Mouse (Mus musculus): ENCODE measurements at regions not wholly inside any gene's neighbourhood (a gene's known extent, or its start where the extent isn't known, plus 50 kb on each side); places are given as distances from the start of the nearest gene placed in this dataset.

DNA sequence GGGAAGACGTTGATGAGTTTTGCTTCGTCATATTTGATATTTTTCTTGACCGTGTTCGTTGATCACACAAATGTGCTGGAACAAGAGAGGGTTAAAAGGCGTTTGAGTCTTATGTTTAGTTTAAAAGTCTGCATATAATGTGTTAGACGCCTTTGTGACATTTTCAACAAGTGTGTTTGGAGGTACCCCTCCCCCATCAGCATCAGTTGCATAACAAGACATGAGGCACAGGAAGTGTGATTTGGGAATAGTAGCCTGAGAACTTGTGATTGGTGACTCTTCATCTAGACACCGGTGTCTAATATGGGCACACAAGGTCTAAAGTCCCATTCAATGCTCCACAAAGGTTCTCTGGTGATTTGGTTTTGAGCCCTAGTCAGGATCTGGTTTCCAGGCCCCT is 76.1 kb upstream of the Arhgap21 start:
- no peak for DNase-seq (ENCODE audit: low spot score in 2 of 2)

DNA sequence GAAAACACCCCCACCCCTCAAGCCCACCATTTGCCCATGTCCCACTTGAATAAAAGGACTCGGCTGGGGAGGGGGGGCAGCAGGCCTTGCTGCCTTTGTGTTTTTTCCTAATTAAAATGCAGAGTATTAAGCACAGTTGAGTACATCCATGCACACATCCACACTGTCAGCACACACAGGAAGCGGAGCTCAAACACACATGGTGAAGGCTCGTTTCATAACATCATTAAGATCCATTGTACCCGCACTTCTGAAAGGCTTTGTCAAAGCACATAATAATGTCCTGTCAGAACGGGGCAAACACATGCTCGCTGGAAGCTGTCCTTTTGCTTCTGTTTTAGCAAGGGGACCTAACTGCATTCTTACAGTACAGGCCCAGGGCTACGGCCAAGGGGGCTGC is 75.3 kb upstream of the Arhgap21 start:
- DNase-seq (ENCODE audit: low spot score in 2 of 2) = no peak

- no peak for DNase-seq (ENCODE audit: low spot score in 2 of 2)
These were observed 74.6 kb upstream of the Arhgap21 start for GRCm38 (mm10) chr2:21043302-21043701.

- no peak for DNase-seq (ENCODE audit: low spot score in 2 of 2)
These were observed 68.9 kb upstream of the Arhgap21 start for GRCm38 (mm10) chr2:21037607-21038006.

- peak in 1 of 2 experiments; percentile 43 for DNase-seq (ENCODE audit: low spot score in 2 of 2)
These were observed 68.5 kb upstream of the Arhgap21 start for GRCm38 (mm10) chr2:21037181-21037580.

- no peak for DNase-seq (ENCODE audit: low spot score in 2 of 2)
These were observed 67.4 kb upstream of the Arhgap21 start for GRCm38 (mm10) chr2:21035884-21036648.

GRCm38 (mm10) chr2:21034651-21035050 is 66.0 kb upstream of the Arhgap21 start:
- no peak for DNase-seq (ENCODE audit: low spot score in 2 of 2)

DNA sequence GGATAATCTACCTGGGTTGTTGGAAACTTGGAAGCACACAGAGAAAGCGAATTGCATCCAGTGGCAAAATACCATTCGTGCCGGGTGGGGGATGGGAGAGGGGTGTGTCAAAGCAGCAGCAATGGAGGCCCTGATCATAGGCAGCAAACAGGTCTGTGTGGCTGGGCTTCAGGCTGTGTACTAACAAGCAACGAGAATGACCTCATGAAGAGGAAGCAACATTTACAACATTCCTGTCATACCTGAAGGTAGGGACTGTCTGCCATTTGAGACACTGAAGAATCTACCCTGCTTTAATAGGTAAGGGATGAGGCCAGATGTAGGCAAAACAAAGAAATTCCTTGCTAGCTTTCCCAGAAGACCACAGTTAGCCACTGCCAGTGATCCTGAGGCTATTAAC is 62.0 kb upstream of the Arhgap21 start:
- DNase-seq (ENCODE audit: low spot score in 2 of 2) = no peak

DNA sequence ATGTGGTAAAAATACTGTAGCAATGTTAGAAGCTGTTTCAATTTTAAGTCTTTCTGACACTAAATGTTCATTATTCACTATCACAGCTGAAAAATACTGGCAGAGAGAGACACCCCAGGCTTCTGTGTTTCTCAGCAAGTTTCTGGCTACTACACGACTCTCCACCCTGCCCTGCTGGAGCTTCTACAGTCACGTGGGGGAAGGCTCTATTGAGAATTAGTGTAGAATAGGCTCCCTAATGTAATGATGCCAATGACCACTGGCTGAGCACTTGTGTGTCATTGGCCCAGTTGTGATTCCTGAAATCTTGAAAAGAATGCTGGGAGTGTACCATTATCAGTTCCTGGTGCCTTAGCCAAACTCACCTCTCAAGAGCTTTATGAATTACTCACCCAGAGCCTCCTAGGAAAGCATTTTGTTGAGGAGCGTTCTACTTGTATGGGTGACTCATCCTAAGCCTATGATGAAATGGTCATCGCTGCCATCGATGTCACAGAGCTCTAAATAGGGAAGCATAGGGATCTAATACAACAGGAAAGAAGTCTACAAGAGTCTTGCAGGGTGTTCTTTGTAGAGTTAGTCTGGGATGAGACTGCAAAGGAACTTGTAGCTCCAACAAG is 60.8 kb upstream of the Arhgap21 start:
- DNase-seq (ENCODE audit: low spot score in 2 of 2) = no peak

DNA sequence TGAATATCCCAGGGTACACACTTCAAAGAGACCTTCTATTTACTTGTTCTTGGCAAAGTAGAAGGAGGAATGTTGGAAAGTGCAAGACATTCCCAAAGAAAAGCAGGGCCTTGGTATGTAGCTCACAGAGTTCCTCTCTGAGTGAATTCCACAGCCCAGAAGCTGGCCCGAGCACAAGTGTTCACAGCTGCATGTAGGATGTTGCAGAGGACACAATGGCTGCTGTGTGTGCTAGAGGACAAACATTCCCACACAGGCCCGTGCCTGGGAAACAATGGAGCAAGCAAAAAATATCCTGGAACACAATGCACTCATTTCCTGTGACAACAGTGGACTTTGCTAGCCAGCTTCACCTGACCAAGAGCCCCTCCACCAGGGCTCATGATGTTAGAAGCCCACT is 59.9 kb upstream of the Arhgap21 start:
- peak in 1 of 2 experiments; percentile 33 for DNase-seq (ENCODE audit: low spot score in 2 of 2)

GRCm38 (mm10) chr2:21018535-21018934 is 49.9 kb upstream of the Arhgap21 start:
- DNase-seq (ENCODE audit: low spot score in 2 of 2) = no peak

Measured in frontal cortex, postnatal 10 days (tissue).